Mouse (Mus musculus): ENCODE data around the gene Adamtsl5.

Gene Adamtsl5

GRCm38 (mm10) chr10:80343425-80343895, 4.8 kb downstream of the Adamtsl5 start:
- in situ Hi-C loops (cut with MboI, MseI), result no loop called here

GRCm38 (mm10) chr10:80342749-80343424, 5.3 kb downstream of the Adamtsl5 start:
- in situ Hi-C loops (cut with MboI, MseI), result no loop called here

GRCm38 (mm10) chr10:80342305-80342748, 5.9 kb downstream of the Adamtsl5 start:
- in situ Hi-C loops (cut with MboI, MseI), result no loop called here

- in situ Hi-C loops (cut with MboI, MseI), result no loop called here
Measured at GRCm38 (mm10) chr10:80341491-80342304, 6.5 kb downstream of the Adamtsl5 start.

- in situ Hi-C loops (cut with MboI, MseI), result no loop called here
Measured at GRCm38 (mm10) chr10:80341026-80341425, 7.2 kb downstream of the Adamtsl5 start.

- in situ Hi-C loops (cut with MboI, MseI), result loop anchor here (5.0 kb wide), 2 partner anchors 32 to 37 kb away; no protein-coding TSS in a partner anchor
Measured at GRCm38 (mm10) chr10:80339941-80340750, 8.1 kb downstream of the Adamtsl5 start.

- in situ Hi-C loops (cut with MboI, MseI), result loop anchor here (5.0 kb wide), 2 partner anchors 36 to 41 kb away; no protein-coding TSS in a partner anchor
Measured at GRCm38 (mm10) chr10:80336263-80336662, 11.9 kb downstream of the Adamtsl5 start.

- in situ Hi-C loops (cut with MboI, MseI), result no loop called here
Measured at GRCm38 (mm10) chr10:80332525-80332989, 15.7 kb downstream of the Adamtsl5 start.

- in situ Hi-C loops (cut with MboI, MseI), result no loop called here
Measured at GRCm38 (mm10) chr10:80331636-80332524, 16.3 kb downstream of the Adamtsl5 start.

GRCm38 (mm10) chr10:80330888-80331287, 17.3 kb downstream of the Adamtsl5 start:
- in situ Hi-C loops (cut with MboI, MseI), result no loop called here

- in situ Hi-C loops (cut with MboI, MseI), result no loop called here
Measured at GRCm38 (mm10) chr10:80330084-80330483, 18.1 kb downstream of the Adamtsl5 start.

GRCm38 (mm10) chr10:80329273-80330081, 18.7 kb downstream of the Adamtsl5 start, which contains the start of the genes Pcsk4 and Reep6:
Gene Pcsk4, minus strand, starts transcription at chr10:80329498.
Gene Reep6, plus strand, starts transcription at chr10:80329953.
- in situ Hi-C loops (cut with MboI, MseI), result no loop called here

- in situ Hi-C loops (cut with MboI, MseI), result no loop called here
Measured at GRCm38 (mm10) chr10:80325045-80325444, 23.2 kb downstream of the Adamtsl5 start.

GRCm38 (mm10) chr10:80324120-80325037, 23.8 kb downstream of the Adamtsl5 start:
- in situ Hi-C loops (cut with MboI, MseI), result no loop called here

- in situ Hi-C loops (cut with MboI, MseI), result no loop called here
Measured at GRCm38 (mm10) chr10:80323261-80324119, 24.7 kb downstream of the Adamtsl5 start.

GRCm38 (mm10) chr10:80322811-80323211, 25.4 kb downstream of the Adamtsl5 start:
- in situ Hi-C loops (cut with MboI, MseI), result no loop called here
